Mouse (Mus musculus): Measurements from ENCODE around the gene Cdk9. TPM values are rescaled to one million over a fixed set of nuclear protein-coding genes. Genes with fewer than 3 reads are reported as not detected.

The Cdk9 gene
- polyA plus RNA-seq, 1 experiment, result 112 TPM

GRCm38 (mm10) chr2:32718761-32719160 lies 5.9 kb upstream of the Cdk9 start:
- no peaks in the 10 kb centered on the region for H3K79me3 ChIP-seq (ENCODE audit: low read depth)
- H3K27me3 ChIP-seq (ENCODE audit: control insufficient read depth, insufficient read depth, insufficient read length), result no peaks in the 10 kb centered on the region
- H3K36me3 ChIP-seq (ENCODE audit: control insufficient read depth, insufficient read depth), result no peaks in the 10 kb centered on the region
- no peak overlapping the region for H3ac ChIP-seq (ENCODE audit: control insufficient read depth, insufficient read length, low read depth)
- no peak overlapping the region for H3K4me3 ChIP-seq (ENCODE audit: insufficient read depth, poor library complexity, severe bottlenecking)
- H3K79me2 ChIP-seq (ENCODE audit: control insufficient read depth, insufficient read depth), result no peaks in the 10 kb centered on the region
- TF ChIP-seq MYOG (IDR thresholded peaks at IDR 0.05; ENCODE audit: control insufficient read depth, extremely low read depth, insufficient read length) (no peak), CEBPB (IDR thresholded peaks at IDR 0.05; ENCODE audit: low read depth) (no peak), FOSL1 (IDR thresholded peaks at IDR 0.05; ENCODE audit: insufficient read depth, low read length, poor library complexity, severe bottlenecking) (no peak), MAX (IDR thresholded peaks at IDR 0.05) (no peak), USF1 (IDR thresholded peaks at IDR 0.05; ENCODE audit: low read depth) (no peak), MYOD1 (IDR thresholded peaks at IDR 0.05; ENCODE audit: control insufficient read depth, insufficient read length, low read depth) (no peak), CTCF (IDR thresholded peaks at IDR 0.05; ENCODE audit: control insufficient read depth, insufficient read depth, insufficient read length) (no peak)

GRCm38 (mm10) chr2:32714987-32715425 lies 2.1 kb upstream of the Cdk9 start:
- Histone ChIP-seq H3ac (ENCODE audit: control insufficient read depth, insufficient read length, low read depth) (no peak overlapping the region), H3K36me3 (ENCODE audit: control insufficient read depth, insufficient read depth) (peaks cover 17% of the 10 kb centered on the region), H3K27me3 (ENCODE audit: control insufficient read depth, insufficient read depth, insufficient read length) (no peaks in the 10 kb centered on the region), H3K79me3 (ENCODE audit: low read depth) (peaks cover 23% of the 10 kb centered on the region), H3K79me2 (ENCODE audit: control insufficient read depth, insufficient read depth) (peaks cover 27% of the 10 kb centered on the region), H3K4me3 (ENCODE audit: insufficient read depth, poor library complexity, severe bottlenecking) (no peak overlapping the region)
- TF ChIP-seq MYOD1 (IDR thresholded peaks at IDR 0.05; ENCODE audit: control insufficient read depth, insufficient read length, low read depth), result peak; percentile 87
- no peak for TF ChIP-seq CTCF (IDR thresholded peaks at IDR 0.05; ENCODE audit: control insufficient read depth, insufficient read depth, insufficient read length)
- peak; percentile 84 for TF ChIP-seq MAX (IDR thresholded peaks at IDR 0.05)
- peak; percentile 70 for TF ChIP-seq FOSL1 (IDR thresholded peaks at IDR 0.05; ENCODE audit: insufficient read depth, low read length, poor library complexity, severe bottlenecking)
- TF ChIP-seq MYOG (IDR thresholded peaks at IDR 0.05; ENCODE audit: control insufficient read depth, extremely low read depth, insufficient read length), result no peak
- TF ChIP-seq CEBPB (IDR thresholded peaks at IDR 0.05; ENCODE audit: low read depth), result peak; percentile 74
- peak; percentile 86 for TF ChIP-seq USF1 (IDR thresholded peaks at IDR 0.05; ENCODE audit: low read depth)

- Histone ChIP-seq H3K36me3 (ENCODE audit: control insufficient read depth, insufficient read depth) (peaks cover 24% of the 10 kb centered on the region), H3K4me3 (ENCODE audit: insufficient read depth, poor library complexity, severe bottlenecking) (no peak overlapping the region), H3K27me3 (ENCODE audit: control insufficient read depth, insufficient read depth, insufficient read length) (no peaks in the 10 kb centered on the region), H3ac (ENCODE audit: control insufficient read depth, insufficient read length, low read depth) (no peak overlapping the region), H3K79me3 (ENCODE audit: low read depth) (peaks cover 29% of the 10 kb centered on the region), H3K79me2 (ENCODE audit: control insufficient read depth, insufficient read depth) (peaks cover 33% of the 10 kb centered on the region)
- no peak for TF ChIP-seq FOSL1 (IDR thresholded peaks at IDR 0.05; ENCODE audit: insufficient read depth, low read length, poor library complexity, severe bottlenecking)
- no peak for TF ChIP-seq CTCF (IDR thresholded peaks at IDR 0.05; ENCODE audit: control insufficient read depth, insufficient read depth, insufficient read length)
- no peak for TF ChIP-seq MYOD1 (IDR thresholded peaks at IDR 0.05; ENCODE audit: control insufficient read depth, insufficient read length, low read depth)
- no peak for TF ChIP-seq CEBPB (IDR thresholded peaks at IDR 0.05; ENCODE audit: low read depth)
- no peak for TF ChIP-seq MAX (IDR thresholded peaks at IDR 0.05)
Observed at GRCm38 (mm10) chr2:32714117-32714986, 1.5 kb upstream of the Cdk9 start.

GRCm38 (mm10) chr2:32712586-32712933 lies 316 bp downstream of the Cdk9 start:
- Histone ChIP-seq H3K79me2 (ENCODE audit: control insufficient read depth, insufficient read depth) (peaks cover 51% of the 10 kb centered on the region), H3K27me3 (ENCODE audit: control insufficient read depth, insufficient read depth, insufficient read length) (no peaks in the 10 kb centered on the region), H3K36me3 (ENCODE audit: control insufficient read depth, insufficient read depth) (peaks cover 42% of the 10 kb centered on the region), H3K4me3 (ENCODE audit: insufficient read depth, poor library complexity, severe bottlenecking) (peak overlapping the region; percentile 96), H3K79me3 (ENCODE audit: low read depth) (peaks cover 38% of the 10 kb centered on the region), H3ac (ENCODE audit: control insufficient read depth, insufficient read length, low read depth) (peak overlapping the region; percentile 93)
- TF ChIP-seq MYOG (IDR thresholded peaks at IDR 0.05; ENCODE audit: control insufficient read depth, extremely low read depth, insufficient read length) (no peak), MAX (IDR thresholded peaks at IDR 0.05) (no peak), USF1 (IDR thresholded peaks at IDR 0.05; ENCODE audit: low read depth) (no peak)

GRCm38 (mm10) chr2:32712108-32712551 lies 746 bp downstream of the Cdk9 start:
- Histone ChIP-seq H3K79me2 (ENCODE audit: control insufficient read depth, insufficient read depth) (peaks cover 56% of the 10 kb centered on the region), H3K27me3 (ENCODE audit: control insufficient read depth, insufficient read depth, insufficient read length) (no peaks in the 10 kb centered on the region), H3K36me3 (ENCODE audit: control insufficient read depth, insufficient read depth) (peaks cover 46% of the 10 kb centered on the region), H3K4me3 (ENCODE audit: insufficient read depth, poor library complexity, severe bottlenecking) (peak overlapping the region; percentile 96), H3K79me3 (ENCODE audit: low read depth) (peaks cover 40% of the 10 kb centered on the region), H3ac (ENCODE audit: control insufficient read depth, insufficient read length, low read depth) (peak overlapping the region; percentile 93)
- no peak for TF ChIP-seq CEBPB (IDR thresholded peaks at IDR 0.05; ENCODE audit: low read depth)
- TF ChIP-seq USF1 (IDR thresholded peaks at IDR 0.05; ENCODE audit: low read depth), result no peak
- no peak for TF ChIP-seq MYOD1 (IDR thresholded peaks at IDR 0.05; ENCODE audit: control insufficient read depth, insufficient read length, low read depth)
- TF ChIP-seq MYOG (IDR thresholded peaks at IDR 0.05; ENCODE audit: control insufficient read depth, extremely low read depth, insufficient read length), result no peak
- no peak for TF ChIP-seq MAX (IDR thresholded peaks at IDR 0.05)
- no peak for TF ChIP-seq CTCF (IDR thresholded peaks at IDR 0.05; ENCODE audit: control insufficient read depth, insufficient read depth, insufficient read length)
- no peak for TF ChIP-seq FOSL1 (IDR thresholded peaks at IDR 0.05; ENCODE audit: insufficient read depth, low read length, poor library complexity, severe bottlenecking)
